Mouse (Mus musculus) limb, embryonic 15.5 days (tissue): Measurements from ENCODE around the gene Neu1. TPM values are rescaled to one million over a fixed set of nuclear protein-coding genes. Genes with fewer than 3 reads are reported as not detected.
A peak's percentile ranks its signal among the peaks of the same experiment; 100 is the strongest.
"Not testable (repeated sequence)": the region's sequence is repeated elsewhere in the genome, so short reads cannot be mapped to it uniquely, and the experiment has no call there.

Source experiments
- ATAC-seq: fragments of 200-750 bp; cut with Nextera tagmentation; 2 replicates; pipeline ENCODE4 v1.8.0; 2017; ENCODE audit warnings: low read depth, moderate TSS enrichment; ENCODE audit not compliant: insufficient number of reproducible peaks, low FRiP score, low TSS enrichment
- H3K27ac ChIP-seq: fragments of 300-500 bp; sonication (generic); 2 replicates; pipeline ENCODE4 v1.5.1; 2015; ENCODE audit warnings: moderate library complexity, mild to moderate bottlenecking, inconsistent platforms
- H3K27me3 ChIP-seq: fragments of 300-500 bp; sonication (generic); 2 replicates; pipeline ENCODE4 v1.6.1; 2015; ENCODE audit warnings: inconsistent platforms
- H3K36me3 ChIP-seq: fragments of 300-500 bp; sonication (generic); 2 replicates; pipeline ENCODE4 v1.6.1; 2015; ENCODE audit warnings: inconsistent platforms
- H3K4me1 ChIP-seq: fragments of 300-500 bp; sonication (generic); 2 replicates; pipeline ENCODE4 v1.6.1; 2015; ENCODE audit warnings: inconsistent platforms
- H3K4me2 ChIP-seq: fragments of 300-500 bp; sonication (generic); 2 replicates; pipeline ENCODE4 v1.6.1; 2015; ENCODE audit warnings: mild to moderate bottlenecking, inconsistent platforms
- H3K4me3 ChIP-seq: fragments of 300-500 bp; sonication (generic); 2 replicates; pipeline ENCODE4 v1.5.1; 2015; ENCODE audit warnings: mild to moderate bottlenecking, inconsistent platforms
- H3K9ac ChIP-seq: fragments of 300-500 bp; sonication (generic); 2 replicates; pipeline ENCODE4 v1.6.1; 2015; ENCODE audit warnings: inconsistent platforms
- H3K9me3 ChIP-seq: fragments of 300-500 bp; sonication (generic); 2 replicates; pipeline ENCODE4 v1.6.1; 2016; ENCODE audit warnings: inconsistent platforms
- WGBS: fragments of 180-500 bp; shearing (Covaris S2); methylation state at CpG from one replicate; pipeline ENCODE4 v1.1.7; 2015; 5-methylcytosine and 5-hydroxymethylcytosine counted together
- polyA plus RNA-seq: library from polyadenylated mRNA; unstranded; fragments of >200 nt; fragmentation: Nextera tagmentation; extraction: Ambion mirVana; gene quantifications from 2 replicates; pipeline ENCODE4 v1.2.1, GENCODE M21; 2015

The Neu1 gene
- polyA plus RNA-seq, 1 experiment from 2014 or later = 20.1 TPM

- Histone ChIP-seq H3K9ac (no peak overlapping the region), H3K4me2 (no peak overlapping the region), H3K4me1 (peaks cover 16% of the 10 kb centered on the region), H3K27ac (no peak overlapping the region), H3K4me3 (no peak overlapping the region), H3K27me3 (no peaks in the 10 kb centered on the region), H3K36me3 (peaks cover 16% of the 10 kb centered on the region), H3K9me3 (no peaks in the 10 kb centered on the region)
- WGBS = 68% methylated on average over 24 of the region's 24 CpGs
- ATAC-seq = no peak
These were observed 3.0 kb downstream of the Neu1 start for GRCm38 (mm10) chr17:34934031-34934430.

GRCm38 (mm10) chr17:34934830-34935229 is 3.8 kb downstream of the Neu1 start:
- H3K36me3 ChIP-seq = peaks cover 16% of the 10 kb centered on the region
- H3K27me3 ChIP-seq = no peaks in the 10 kb centered on the region
- no peak for ATAC-seq
- H3K27ac ChIP-seq = no peak overlapping the region
- H3K4me3 ChIP-seq = no peak overlapping the region
- peaks cover 16% of the 10 kb centered on the region for H3K4me1 ChIP-seq
- 50% methylated on average over 8 of the region's 8 CpGs for WGBS
- no peak overlapping the region for H3K4me2 ChIP-seq
- H3K9me3 ChIP-seq = no peaks in the 10 kb centered on the region
- H3K9ac ChIP-seq = no peak overlapping the region

GRCm38 (mm10) chr17:34937960-34938505 is 7.0 kb downstream of the Neu1 start:
- Histone ChIP-seq H3K4me3 (no peak overlapping the region), H3K36me3 (peaks cover 13% of the 10 kb centered on the region), H3K4me1 (peaks cover 15% of the 10 kb centered on the region), H3K4me2 (no peak overlapping the region), H3K9ac (no peak overlapping the region), H3K27ac (no peak overlapping the region), H3K27me3 (no peaks in the 10 kb centered on the region), H3K9me3 (no peaks in the 10 kb centered on the region)
- 78% methylated on average over 6 of the region's 6 CpGs for WGBS
- ATAC-seq = no peak

- no peaks in the 10 kb centered on the region for H3K36me3 ChIP-seq
- no peaks in the 10 kb centered on the region for H3K9me3 ChIP-seq
- no peaks in the 10 kb centered on the region for H3K27me3 ChIP-seq
- WGBS = 5% methylated on average over 15 of the region's 15 CpGs
- peak overlapping the region; percentile 22 for H3K4me3 ChIP-seq
- H3K4me1 ChIP-seq = peaks cover 12% of the 10 kb centered on the region
- no peak overlapping the region for H3K9ac ChIP-seq
- H3K4me2 ChIP-seq = peak overlapping the region; percentile 33
- no peak overlapping the region for H3K27ac ChIP-seq
- no peak for ATAC-seq
These were observed 10.4 kb downstream of the Neu1 start for GRCm38 (mm10) chr17:34941344-34942041.

- Histone ChIP-seq H3K4me2 (no peak overlapping the region), H3K9ac (no peak overlapping the region), H3K4me1 (peaks cover 12% of the 10 kb centered on the region), H3K27ac (no peak overlapping the region), H3K36me3 (no peaks in the 10 kb centered on the region), H3K4me3 (no peak overlapping the region), H3K9me3 (no peaks in the 10 kb centered on the region), H3K27me3 (no peaks in the 10 kb centered on the region)
- 77% methylated on average over 4 of the region's 4 CpGs for WGBS
- ATAC-seq = no peak
These were observed 12.2 kb downstream of the Neu1 start for GRCm38 (mm10) chr17:34943128-34943815.

GRCm38 (mm10) chr17:34944362-34944761 is 13.3 kb downstream of the Neu1 start:
- Histone ChIP-seq H3K9ac (no peak overlapping the region), H3K9me3 (no peaks in the 10 kb centered on the region), H3K27ac (no peak overlapping the region), H3K36me3 (peaks cover under 1% of the 10 kb centered on the region), H3K27me3 (no peaks in the 10 kb centered on the region), H3K4me2 (no peak overlapping the region), H3K4me1 (peaks cover 12% of the 10 kb centered on the region), H3K4me3 (no peak overlapping the region)
- ATAC-seq = no peak

GRCm38 (mm10) chr17:34946486-34947140 is 15.6 kb downstream of the Neu1 start:
- Histone ChIP-seq H3K36me3 (peaks cover 20% of the 10 kb centered on the region), H3K9me3 (no peaks in the 10 kb centered on the region), H3K27ac (no peak overlapping the region), H3K4me2 (no peak overlapping the region), H3K4me1 (peaks cover 23% of the 10 kb centered on the region), H3K4me3 (no peak overlapping the region), H3K9ac (no peak overlapping the region), H3K27me3 (no peaks in the 10 kb centered on the region)
- no peak for ATAC-seq
- WGBS = 86% methylated on average over 5 of the region's 5 CpGs

- no peak for ATAC-seq
- WGBS = 26% methylated on average over 8 of the region's 8 CpGs
- Histone ChIP-seq H3K27me3 (no peaks in the 10 kb centered on the region), H3K9ac (no peak overlapping the region), H3K4me2 (no peak overlapping the region), H3K9me3 (no peaks in the 10 kb centered on the region), H3K4me3 (no peak overlapping the region), H3K4me1 (peaks cover 19% of the 10 kb centered on the region), H3K27ac (no peak overlapping the region), H3K36me3 (peaks cover 20% of the 10 kb centered on the region)
These were observed 16.6 kb downstream of the Neu1 start for GRCm38 (mm10) chr17:34947606-34948005.

- H3K27ac ChIP-seq = not testable (repeated sequence)
These were observed 17.9 kb downstream of the Neu1 start for GRCm38 (mm10) chr17:34948721-34949552.

GRCm38 (mm10) chr17:34949553-34949969 is 18.5 kb downstream of the Neu1 start:
- H3K4me1 ChIP-seq = peaks cover 15% of the 10 kb centered on the region
- 42% methylated on average over 4 of the region's 4 CpGs for WGBS
- H3K9ac ChIP-seq = no peak overlapping the region
- peaks cover 2% of the 10 kb centered on the region; the same call in 1 of the 2 replicates for H3K27me3 ChIP-seq
- no peak overlapping the region; the same call in 1 of the 2 replicates for H3K27ac ChIP-seq
- ATAC-seq = no peak
- no peaks in the 10 kb centered on the region for H3K9me3 ChIP-seq
- H3K36me3 ChIP-seq = peaks cover 20% of the 10 kb centered on the region
- no peak overlapping the region for H3K4me2 ChIP-seq
- H3K4me3 ChIP-seq = no peak overlapping the region

More at GRCm38 (mm10) chr17:34948721-34949552, 17.9 kb downstream of the Neu1 start:
- H3K36me3 ChIP-seq = peaks cover 20% of the 10 kb centered on the region
- not testable (repeated sequence) for H3K9me3 ChIP-seq, H3K4me3 ChIP-seq, H3K9ac ChIP-seq, H3K4me2 ChIP-seq, H3K27me3 ChIP-seq, ATAC-seq
- peaks cover 19% of the 10 kb centered on the region for H3K4me1 ChIP-seq
- 62% methylated on average over 9 of the region's 9 CpGs for WGBS
